Mouse (Mus musculus): ENCODE results near the gene Smad3. TPM values are rescaled to one million over a fixed set of nuclear protein-coding genes. Genes with fewer than 3 reads are reported as not detected.

The Smad3 gene
- polyA plus RNA-seq (2014; fragmentation: Illumina TruSeq; extraction: RNeasy Lipid Tissue Mini Kit (QIAGEN cat#74804); ENCODE audit: low read depth, low replicate concordance), result 10.7 TPM

DNA sequence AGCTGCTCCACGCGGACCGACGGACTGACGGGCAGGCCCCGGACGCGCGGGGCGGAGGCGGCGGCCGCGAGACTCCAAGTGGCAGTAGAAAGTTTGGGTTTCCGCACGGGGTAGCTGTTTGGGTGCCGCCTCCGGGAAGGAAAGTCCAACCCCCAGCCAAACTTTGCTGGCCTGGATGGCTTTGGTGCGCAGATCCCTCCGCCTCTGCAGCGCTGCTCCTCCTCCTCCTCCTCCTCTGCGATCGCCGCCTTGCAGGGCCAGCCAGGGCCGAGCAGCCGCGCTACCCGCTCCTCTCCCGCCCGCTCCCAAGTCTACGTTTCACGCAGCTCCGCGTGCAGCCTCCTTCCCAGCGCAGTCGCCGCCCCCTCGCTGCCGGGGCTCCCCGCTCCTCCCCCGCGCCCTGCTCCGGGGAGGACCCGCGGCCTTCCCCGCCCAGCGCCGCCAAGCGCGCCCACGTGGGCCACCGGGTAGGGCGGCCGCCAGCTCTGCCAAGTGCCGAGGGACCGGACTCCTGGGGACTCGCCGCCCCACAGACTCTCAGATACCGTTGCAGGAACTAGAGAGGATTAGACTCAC is at the start of gene Smad3:
Smad3 (minus strand) TSS at position 130 of the 576 bp plus-strand sequence.

DNA sequence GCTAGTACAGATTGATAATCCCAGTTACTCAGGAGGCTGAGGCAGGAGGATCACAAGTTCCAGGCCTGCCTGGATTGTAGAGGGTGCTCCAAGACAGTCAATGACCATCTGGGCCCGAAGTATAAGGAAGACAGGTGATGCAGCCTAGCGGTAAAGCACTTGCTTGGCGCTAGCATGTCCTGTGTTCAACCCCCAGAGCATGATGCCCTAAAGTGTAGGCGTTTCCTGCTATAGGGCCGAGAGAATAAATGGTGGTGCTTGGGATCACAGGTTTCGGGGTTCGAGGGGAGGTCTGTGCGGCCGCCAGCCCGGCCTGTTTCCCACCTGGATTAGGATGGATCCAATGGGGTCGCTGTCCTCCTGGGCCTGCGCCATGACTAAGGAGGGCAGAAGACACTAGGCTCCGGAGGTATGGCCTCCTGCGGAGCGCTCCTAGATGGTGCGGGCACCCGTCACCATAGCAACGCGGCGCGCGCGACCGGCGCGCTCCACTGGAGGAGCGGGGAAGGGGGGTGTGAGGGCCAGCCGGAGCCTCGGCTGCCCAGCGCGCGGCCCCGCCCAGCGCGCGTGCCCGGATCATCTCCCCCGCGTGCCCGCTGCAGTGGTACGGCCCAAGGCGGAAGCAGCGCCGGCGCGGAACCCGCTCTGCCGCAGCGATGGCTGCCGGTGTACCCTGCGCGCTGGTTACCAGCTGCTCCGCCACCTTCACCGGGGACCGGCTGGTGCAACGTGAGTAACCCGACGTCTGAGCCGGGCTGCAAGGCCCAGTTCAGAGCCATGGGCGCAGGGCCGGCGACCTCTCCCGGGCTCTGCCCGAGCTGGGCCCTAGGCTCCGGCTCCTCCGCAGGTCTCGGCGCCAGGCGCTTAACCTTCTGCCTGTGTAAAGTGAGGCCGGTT is 155.5 kb downstream of the Smad3 start, which contains the start of the genes Iqch and Aagab:
Iqch (minus strand) TSS at position 451 of the 897 bp plus-strand sequence.
Aagab (plus strand) TSS at position 618 of the 897 bp plus-strand sequence.

Other genes with a start within 250 kb of the Smad3 start
- gene Iqch, start 155.5 kb downstream of the Smad3 start, polyA plus RNA-seq (2014; fragmentation: Illumina TruSeq; extraction: RNeasy Lipid Tissue Mini Kit (QIAGEN cat#74804); ENCODE audit: low read depth, low replicate concordance), result 0.16 TPM
- 10.0 TPM for gene Aagab, start 155.3 kb downstream of the Smad3 start, polyA plus RNA-seq (2014; fragmentation: Illumina TruSeq; extraction: RNeasy Lipid Tissue Mini Kit (QIAGEN cat#74804); ENCODE audit: low read depth, low replicate concordance)